Mouse (Mus musculus) inflammation-experienced regulatory T-cells (primary cell): ENCODE measurements around the gene Pnliprp1. TPM values are rescaled to one million over a fixed set of nuclear protein-coding genes. Genes with fewer than 3 reads are reported as not detected.

Source experiments
- polyA plus RNA-seq, 2 experiments: library from polyadenylated mRNA; unstranded; fragments of 100-300 nt; shearing (Covaris generic); gene quantifications; one replicate each; pipeline ENCODE4 v1.2.1; 2017

Gene Pnliprp1
- 1 to 10 TPM in 1 of 2 experiments, under 1 TPM in 1; 0.72 to 2.6 TPM for polyA plus RNA-seq

DNA sequence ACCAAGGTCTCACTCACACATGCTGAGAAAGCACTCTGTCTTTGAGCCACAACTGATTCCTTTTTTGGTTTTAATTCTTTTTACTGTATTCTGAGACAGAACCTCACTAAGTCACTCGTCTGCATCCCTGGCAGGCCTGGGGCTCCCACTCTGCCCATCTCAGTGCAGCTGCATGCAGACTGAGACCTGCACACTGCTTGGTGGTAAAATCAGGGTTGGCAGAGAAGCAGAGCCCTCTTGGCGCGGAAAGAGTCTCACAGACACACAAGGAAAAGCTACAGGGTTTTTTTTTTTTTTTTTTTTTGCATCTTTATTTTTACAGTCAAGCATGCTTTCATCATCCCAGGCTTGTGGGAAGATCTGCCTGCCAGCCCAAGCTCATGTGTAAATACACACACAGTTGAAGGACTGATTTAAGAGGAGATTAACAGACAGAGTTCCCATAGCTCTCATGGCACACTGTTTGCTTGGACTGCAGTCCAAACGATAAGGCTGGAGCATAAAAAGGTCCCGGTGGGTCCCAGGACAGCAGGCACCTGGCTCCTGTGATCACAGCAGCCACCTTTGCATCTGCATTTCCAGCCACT, at the start of gene Pnliprp1:
Gene Pnliprp1 (plus strand): TSS at position 443 of the 587 bp plus-strand sequence.

DNA sequence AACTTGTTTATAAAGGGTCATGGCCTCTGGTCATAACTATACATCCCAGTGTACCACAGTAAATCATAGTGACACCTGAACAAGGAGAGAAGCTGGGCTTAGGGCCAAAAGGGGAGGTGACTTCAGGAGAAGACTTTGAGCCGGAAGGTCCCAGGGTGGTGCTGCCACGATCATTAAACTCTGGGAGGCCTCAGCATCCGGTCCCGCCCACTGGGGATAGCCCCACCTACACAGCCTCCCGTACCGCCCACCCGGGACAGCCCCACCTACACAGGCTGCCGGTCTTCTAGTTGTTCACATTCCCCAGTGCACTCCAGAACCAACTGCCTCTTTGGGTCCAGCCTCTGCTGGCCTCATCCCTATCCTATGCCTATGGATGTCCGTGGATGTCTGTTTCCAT, 30.7 kb downstream of the Pnliprp1 start, which contains the start of gene Pnliprp2:
Gene Pnliprp2 (plus strand): TSS at position 297 of the 400 bp plus-strand sequence.

Other genes with a start within 250 kb of the Pnliprp1 start
- not detected for gene Ccdc172, start 216.9 kb upstream of the Pnliprp1 start, polyA plus RNA-seq
- gene Pnlip, start 76.4 kb upstream of the Pnliprp1 start, polyA plus RNA-seq = 1 to 10 TPM in 1 of 2 experiments, under 1 TPM in 1; 0.23 to 1.8 TPM
- gene Pnliprp2, start 30.8 kb downstream of the Pnliprp1 start, polyA plus RNA-seq = not detected
- gene 1700019N19Rik, start 65.6 kb downstream of the Pnliprp1 start, polyA plus RNA-seq = 1 to 10 TPM in 1 of 2 experiments, not detected in 1; 1.4 TPM
- under 1 TPM in 1 of 2 experiments, not detected in 1; 0.15 TPM for gene Eno4, start 214.5 kb downstream of the Pnliprp1 start, polyA plus RNA-seq
- 1 to 10 TPM; 2.0 to 2.1 TPM for gene Hspa12a, start 214.8 kb downstream of the Pnliprp1 start, polyA plus RNA-seq